Mouse (Mus musculus): ENCODE results near the gene Ankrd13b. TPM values are rescaled to one million over a fixed set of nuclear protein-coding genes. Genes with fewer than 3 reads are reported as not detected.
"Not testable (repeated sequence)": the region's sequence is repeated elsewhere in the genome, so short reads cannot be mapped to it uniquely, and the experiment has no call there.

Ankrd13b gene
- polyA plus RNA-seq (2015; fragmentation: Nextera tagmentation; extraction: Ambion mirVana), result 8.9 and 10.4 TPM in 2 replicates

DNA sequence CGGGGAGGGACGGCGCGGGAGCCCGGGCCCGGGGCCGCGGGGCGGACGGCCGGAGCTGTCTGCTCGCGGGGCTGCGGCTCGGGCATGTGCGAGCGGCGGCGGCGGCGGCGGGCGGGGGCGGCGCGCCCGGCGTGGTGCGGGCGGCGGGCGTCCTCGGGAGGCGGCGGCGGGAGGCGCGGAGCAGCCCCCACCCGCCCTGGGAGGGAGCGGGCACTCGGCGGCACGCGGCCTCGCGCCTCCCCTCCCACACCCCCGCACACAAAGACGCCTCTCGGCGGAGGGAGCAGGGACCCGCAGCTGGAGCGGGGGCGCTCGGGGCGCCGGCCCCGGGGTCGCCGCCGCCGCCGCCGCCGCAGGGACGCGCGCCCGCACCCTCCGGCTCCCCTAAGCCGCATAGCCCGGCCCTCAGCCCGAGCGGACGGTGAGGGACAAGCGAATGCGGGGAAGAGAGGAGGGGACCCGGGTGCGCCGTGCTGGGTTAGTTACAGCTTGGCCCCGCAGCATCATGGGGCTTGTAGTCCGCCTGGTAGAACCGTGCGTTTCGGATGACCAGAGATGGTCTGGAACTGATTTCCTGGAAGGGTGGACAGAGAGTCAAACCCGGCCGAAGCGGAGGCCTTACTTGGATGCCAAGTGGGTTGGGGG, at the start of gene Ankrd13b:
Ankrd13b (minus strand) TSS at position 88 of the 645 bp plus-strand sequence.
- Histone ChIP-seq H3K36me3 (no peaks in the 10 kb centered on the region), H3K4me1 (peaks cover 82% of the 10 kb centered on the region), H3K9me3 (replicated peaks) (no peaks in the 10 kb centered on the region), H3K27ac (replicated peaks) (peak within 1 kb of the TSS; percentile 94), H3K4me2 (replicated peaks) (peak within 1 kb of the TSS; percentile 94), H3K9ac (peak within 1 kb of the TSS; percentile 80), H3K27me3 (no peaks in the 10 kb centered on the region), H3K4me3 (replicated peaks) (peak within 1 kb of the TSS; percentile 86)
- ATAC-seq (ENCODE audit: insufficient number of reproducible peaks, low FRiP score, low TSS enrichment, low read depth), result 0 out of 2 replicates have a peak, but pooled peaks have one; percentile 26
- under 1% methylated on average over 49 of the region's 87 CpGs for WGBS

DNA sequence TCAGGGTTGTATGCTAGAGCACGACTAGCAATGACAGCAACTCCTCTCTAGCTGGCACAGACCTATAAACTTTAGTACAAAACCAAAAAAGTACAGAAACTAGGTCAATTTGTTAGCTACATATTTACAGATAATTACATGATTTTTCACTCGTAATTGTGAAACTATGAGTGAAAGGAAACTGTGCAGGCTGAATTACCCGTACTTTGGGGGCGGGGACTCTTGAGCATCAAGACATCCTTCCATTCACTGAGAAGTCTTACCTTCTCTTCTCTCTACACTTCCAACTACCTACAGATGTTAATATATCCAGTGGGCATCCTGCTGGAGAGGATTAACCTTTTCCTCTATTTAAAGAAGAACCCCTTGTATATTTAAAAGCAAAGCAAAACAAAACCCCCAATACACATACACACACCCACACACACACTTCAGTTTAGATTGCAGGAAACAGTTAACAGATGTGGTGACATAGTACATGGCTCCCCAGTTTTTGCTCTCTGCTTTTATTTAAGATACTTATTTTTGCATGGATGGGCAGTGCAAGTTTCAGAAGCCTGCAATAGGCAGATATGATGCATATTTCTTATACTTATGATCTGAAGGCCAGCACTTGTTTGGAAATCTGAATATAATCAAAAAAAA, 42.8 kb upstream of the Ankrd13b start:
- WGBS, result 82% methylated on average over 4 of the region's 4 CpGs
- no peak for ATAC-seq (ENCODE audit: insufficient number of reproducible peaks, low FRiP score, low TSS enrichment, low read depth)
- peaks cover 15% of the 10 kb centered on the region; the same call in 1 of the 2 replicates for H3K36me3 ChIP-seq
- H3K27ac ChIP-seq (replicated peaks), result no peak overlapping the region
- no peaks in the 10 kb centered on the region for H3K27me3 ChIP-seq
- no peak overlapping the region for H3K9ac ChIP-seq
- H3K4me2 ChIP-seq (replicated peaks), result no peak overlapping the region
- no peaks in the 10 kb centered on the region for H3K4me1 ChIP-seq
- no peaks in the 10 kb centered on the region for H3K9me3 ChIP-seq (replicated peaks)
- H3K4me3 ChIP-seq (replicated peaks), result no peak overlapping the region

DNA sequence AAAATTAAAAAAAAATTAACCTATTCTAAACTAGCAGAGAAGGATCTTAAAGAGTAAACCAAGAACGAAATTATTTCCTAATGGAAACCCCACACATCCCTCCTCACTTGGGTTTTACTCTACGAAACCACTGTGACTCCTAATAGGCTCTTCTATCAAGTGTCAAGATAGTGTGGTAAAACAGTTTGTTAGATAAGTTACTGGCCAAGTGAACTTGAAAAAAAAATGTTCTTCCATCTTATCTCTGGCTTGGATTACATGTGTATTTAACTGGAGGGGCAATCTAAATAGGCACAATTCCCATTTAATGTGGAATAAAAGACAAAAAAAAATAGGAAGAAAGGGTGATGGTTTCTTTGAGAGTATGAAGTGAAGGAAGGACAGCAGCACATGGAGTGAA, 41.4 kb upstream of the Ankrd13b start:
- H3K36me3 ChIP-seq, result 0 out of 2 replicates have a peak, but pooled peaks cover 6% of the 10 kb centered on the region
- 96% methylated on average over 2 of the region's 2 CpGs for WGBS
- H3K4me3 ChIP-seq (replicated peaks), result no peak overlapping the region
- ATAC-seq (ENCODE audit: insufficient number of reproducible peaks, low FRiP score, low TSS enrichment, low read depth), result no peak
- no peaks in the 10 kb centered on the region for H3K9me3 ChIP-seq (replicated peaks)
- no peak overlapping the region for H3K4me2 ChIP-seq (replicated peaks)
- no peak overlapping the region for H3K27ac ChIP-seq (replicated peaks)
- H3K4me1 ChIP-seq, result no peaks in the 10 kb centered on the region
- no peaks in the 10 kb centered on the region for H3K27me3 ChIP-seq
- H3K9ac ChIP-seq, result no peak overlapping the region

DNA sequence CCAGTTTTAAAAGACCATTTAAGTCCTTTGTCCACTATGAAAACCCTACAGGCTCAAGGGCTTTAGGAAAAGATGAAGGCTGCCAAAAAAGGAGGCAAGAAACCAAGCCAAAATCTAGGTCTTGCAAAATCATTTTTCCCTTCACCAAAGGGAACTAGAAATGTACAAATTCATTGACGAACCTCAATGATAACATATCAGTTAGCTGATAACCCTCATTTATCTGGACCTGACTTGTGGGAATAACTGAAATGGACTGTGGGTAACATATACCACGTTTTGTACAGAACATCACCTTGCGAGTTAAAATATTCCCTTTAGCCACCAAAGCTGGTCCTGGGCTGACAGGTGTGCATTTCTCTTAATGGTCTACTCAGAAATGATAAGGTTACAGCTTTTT, 40.2 kb upstream of the Ankrd13b start:
- H3K4me3 ChIP-seq (replicated peaks), result no peak overlapping the region
- 79% methylated on average over 3 of the region's 3 CpGs for WGBS

DNA sequence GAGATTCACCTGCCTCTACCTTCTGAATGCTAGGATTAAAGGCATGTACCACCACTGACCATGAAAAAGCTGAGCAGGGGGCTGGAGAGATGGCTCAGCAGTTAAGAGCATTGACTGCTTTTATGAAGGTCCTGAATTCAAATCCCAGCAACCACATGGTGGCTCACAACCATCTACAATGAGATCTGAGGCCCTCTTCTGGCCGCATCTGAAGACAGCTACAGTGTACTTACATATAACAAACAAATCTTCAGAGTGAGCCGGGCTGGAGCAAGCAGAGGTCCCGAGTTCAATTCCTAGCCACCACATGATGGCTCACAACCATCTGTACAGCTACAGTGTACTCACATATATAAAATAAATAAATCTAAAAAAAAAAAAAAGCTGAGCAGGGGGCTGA, 38.9 kb upstream of the Ankrd13b start:
- not testable (repeated sequence) for H3K27me3 ChIP-seq; ATAC-seq (ENCODE audit: insufficient number of reproducible peaks, low FRiP score, low TSS enrichment, low read depth); H3K36me3 ChIP-seq; H3K9me3 ChIP-seq (replicated peaks); H3K4me3 ChIP-seq (replicated peaks); H3K27ac ChIP-seq (replicated peaks); H3K9ac ChIP-seq; H3K4me1 ChIP-seq; H3K4me2 ChIP-seq (replicated peaks)
- WGBS, result 86% methylated on average over 3 of the region's 3 CpGs

More for the DNA sequence above, 40.2 kb upstream of the Ankrd13b start:
- Histone ChIP-seq H3K36me3 (0 out of 2 replicates have a peak, but pooled peaks cover 3% of the 10 kb centered on the region), H3K27me3 (no peaks in the 10 kb centered on the region), H3K9me3 (replicated peaks) (no peaks in the 10 kb centered on the region), H3K4me2 (replicated peaks) (no peak overlapping the region), H3K27ac (replicated peaks) (no peak overlapping the region), H3K9ac (no peak overlapping the region), H3K4me1 (no peaks in the 10 kb centered on the region)
- ATAC-seq (ENCODE audit: insufficient number of reproducible peaks, low FRiP score, low TSS enrichment, low read depth), result no peak

DNA sequence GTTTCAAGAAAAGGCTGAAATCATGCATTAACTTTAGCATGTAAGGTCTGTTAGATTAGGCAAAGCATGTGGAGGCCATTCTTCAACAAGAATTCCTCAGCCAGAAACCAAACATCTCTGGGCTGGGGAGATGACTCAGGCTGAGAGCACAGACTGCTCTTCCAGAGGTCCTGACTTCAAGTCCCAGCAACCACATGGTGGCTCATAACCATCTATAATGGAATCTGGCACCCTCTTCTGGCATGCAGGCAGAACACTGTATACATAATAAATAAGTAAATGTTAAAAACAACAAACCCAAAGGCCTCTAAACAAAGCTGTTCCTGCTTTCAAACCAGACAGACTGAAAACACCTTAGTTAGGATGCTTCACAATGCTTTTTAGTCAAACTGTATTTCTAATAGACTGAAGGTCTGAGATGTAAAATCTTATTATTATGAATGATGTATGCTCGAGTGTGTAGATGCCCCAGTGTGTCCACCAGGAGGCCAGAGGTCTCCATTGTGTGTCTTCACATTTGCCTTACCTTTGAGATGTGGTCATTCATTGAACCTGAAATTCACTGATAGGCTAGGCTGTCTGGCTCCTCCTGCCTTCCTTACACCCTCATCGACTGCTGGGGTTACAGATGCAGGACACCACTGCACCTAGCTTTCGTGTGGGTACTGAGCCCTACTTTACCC, 36.5 kb upstream of the Ankrd13b start:
- Histone ChIP-seq H3K4me3 (replicated peaks) (no peak overlapping the region), H3K4me1 (no peaks in the 10 kb centered on the region), H3K4me2 (replicated peaks) (no peak overlapping the region), H3K27ac (replicated peaks) (no peak overlapping the region), H3K27me3 (no peaks in the 10 kb centered on the region), H3K36me3 (no peaks in the 10 kb centered on the region), H3K9ac (no peak overlapping the region), H3K9me3 (replicated peaks) (no peaks in the 10 kb centered on the region)
- no peak for ATAC-seq (ENCODE audit: insufficient number of reproducible peaks, low FRiP score, low TSS enrichment, low read depth)
- WGBS, result 79% methylated on average over 3 of the region's 3 CpGs

DNA sequence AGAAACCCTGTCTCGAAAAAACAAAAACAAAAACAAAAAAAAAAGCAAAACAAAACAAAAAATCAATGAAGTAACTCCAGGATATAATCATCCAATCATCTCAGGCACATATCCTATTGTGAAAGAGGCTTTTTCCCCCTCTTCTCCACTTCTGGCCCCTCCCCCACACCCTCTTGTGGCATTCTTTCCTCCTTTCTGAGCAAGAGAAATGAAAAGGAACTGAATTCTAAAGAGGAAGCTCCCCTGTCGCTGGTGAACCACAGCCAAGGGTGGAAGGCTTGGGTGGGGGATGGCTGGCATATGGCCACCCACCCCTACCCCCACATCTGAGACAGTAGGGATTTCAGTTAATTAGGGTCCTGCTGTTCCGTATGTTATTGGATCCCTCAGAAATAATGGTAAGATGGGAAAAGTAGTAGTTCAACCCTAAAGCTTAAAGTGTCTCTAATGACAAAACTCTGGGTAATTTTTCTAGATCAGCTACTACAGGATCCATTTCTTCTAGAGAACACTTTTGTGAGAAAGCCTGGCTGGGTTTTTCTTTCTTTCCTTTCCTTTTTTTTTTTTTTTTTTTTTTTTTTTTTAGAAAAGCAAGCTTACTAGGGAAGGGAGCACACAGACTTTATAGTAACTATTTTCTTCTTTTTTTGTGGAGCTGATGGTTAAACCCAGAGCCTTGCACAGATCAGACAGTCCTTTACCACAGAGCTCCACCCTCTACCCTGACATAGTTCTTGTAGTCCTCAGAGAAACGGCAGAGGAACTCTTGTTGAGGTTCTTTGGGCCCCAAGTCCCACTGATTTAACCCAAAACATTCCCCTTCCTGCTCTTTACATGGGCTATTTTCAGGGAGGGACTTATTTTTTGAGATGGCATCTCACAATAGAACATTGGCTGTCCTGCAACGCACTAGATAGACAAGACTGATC, 31.4 kb upstream of the Ankrd13b start:
- Histone ChIP-seq H3K4me3 (replicated peaks) (no peak overlapping the region), H3K9ac (no peak overlapping the region), H3K4me2 (replicated peaks) (no peak overlapping the region), H3K27me3 (peaks cover 21% of the 10 kb centered on the region), H3K9me3 (replicated peaks) (no peaks in the 10 kb centered on the region), H3K4me1 (peaks cover 11% of the 10 kb centered on the region), H3K36me3 (no peaks in the 10 kb centered on the region), H3K27ac (replicated peaks) (no peak overlapping the region)
- WGBS, result 40% methylated on average over 5 of the region's 5 CpGs
- no peak for ATAC-seq (ENCODE audit: insufficient number of reproducible peaks, low FRiP score, low TSS enrichment, low read depth)

DNA sequence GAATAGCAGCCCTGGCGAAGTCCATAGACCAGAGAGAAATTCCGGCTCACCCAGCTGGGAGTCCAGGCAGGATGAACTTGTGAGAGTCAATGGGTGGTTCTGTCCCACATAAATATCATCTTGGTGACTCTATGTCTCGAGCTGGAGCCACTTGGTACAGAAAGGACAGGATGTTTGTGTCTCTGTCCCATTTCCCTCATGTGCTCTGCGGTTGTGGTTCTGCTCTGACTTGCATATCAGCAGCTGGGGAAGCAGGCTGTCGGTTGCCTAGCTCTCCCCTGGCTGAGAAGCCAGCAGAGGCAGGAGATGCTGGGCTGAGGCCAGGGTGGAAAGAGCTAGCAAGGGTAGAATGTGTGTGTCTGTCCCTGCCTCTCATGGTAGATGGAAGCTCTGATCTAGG, 29.6 kb upstream of the Ankrd13b start, which contains the start of gene Gm10392:
Gm10392 (minus strand) TSS at position 156 of the 400 bp plus-strand sequence.
- no peak within 1 kb of the TSS for H3K9ac ChIP-seq
- peaks cover 34% of the 10 kb centered on the region for H3K27me3 ChIP-seq
- no peak for ATAC-seq (ENCODE audit: insufficient number of reproducible peaks, low FRiP score, low TSS enrichment, low read depth)
- peak within 1 kb of the TSS; percentile 13; the same call in 1 of the 2 replicates for H3K27ac ChIP-seq (replicated peaks)
- H3K4me1 ChIP-seq, result peaks cover 30% of the 10 kb centered on the region
- WGBS, result 62% methylated on average over 5 of the region's 5 CpGs
- H3K36me3 ChIP-seq, result no peaks in the 10 kb centered on the region
- H3K4me3 ChIP-seq (replicated peaks), result no peak within 1 kb of the TSS
- no peak within 1 kb of the TSS for H3K4me2 ChIP-seq (replicated peaks)
- no peaks in the 10 kb centered on the region for H3K9me3 ChIP-seq (replicated peaks)

DNA sequence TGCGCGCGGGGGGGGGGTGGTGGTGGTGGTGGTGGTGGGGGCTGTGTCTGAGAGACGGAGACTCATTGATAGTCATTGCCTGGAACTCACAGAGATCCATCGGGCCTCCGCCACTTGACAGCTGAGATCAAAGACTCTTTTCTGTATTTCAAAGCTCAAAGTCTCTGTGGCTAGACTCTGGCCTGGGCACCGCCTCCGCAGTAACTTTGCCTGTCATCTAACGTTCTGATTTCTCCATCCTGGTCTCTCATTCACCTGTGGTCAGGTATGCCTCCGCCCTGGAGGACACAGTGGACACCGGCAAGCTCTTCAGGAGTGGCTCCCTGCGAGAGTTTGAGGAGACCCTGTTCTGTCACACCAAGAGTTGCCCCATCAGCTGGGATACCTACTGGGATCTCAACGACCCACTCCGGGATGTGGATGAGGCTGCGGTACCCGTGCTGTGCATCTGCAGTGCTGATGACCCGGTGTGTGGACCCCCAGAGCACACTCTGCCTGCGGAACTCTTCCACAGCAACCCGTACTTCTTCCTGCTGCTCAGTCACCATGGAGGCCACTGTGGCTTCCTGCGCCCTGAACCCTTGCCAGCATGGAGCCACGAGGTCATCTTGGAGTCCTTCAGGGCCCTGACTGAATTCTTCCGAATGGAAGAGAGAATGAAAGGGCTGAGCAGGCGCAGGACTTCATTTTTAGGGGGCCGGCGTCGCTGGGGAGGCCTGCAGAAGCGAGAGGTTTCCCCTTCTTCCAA, 28.7 kb upstream of the Ankrd13b start:
- 78% methylated on average over 27 of the region's 27 CpGs for WGBS
- ATAC-seq (ENCODE audit: insufficient number of reproducible peaks, low FRiP score, low TSS enrichment, low read depth), result no peak
- H3K4me1 ChIP-seq, result peaks cover 36% of the 10 kb centered on the region
- H3K4me2 ChIP-seq (replicated peaks), result no peak overlapping the region
- 0 out of 2 replicates have a peak overlapping the region, but pooled peaks have one; percentile 13 for H3K27ac ChIP-seq (replicated peaks)
- H3K36me3 ChIP-seq, result no peaks in the 10 kb centered on the region
- peaks cover 34% of the 10 kb centered on the region for H3K27me3 ChIP-seq
- no peak overlapping the region for H3K4me3 ChIP-seq (replicated peaks)
- H3K9ac ChIP-seq, result no peak overlapping the region
- no peaks in the 10 kb centered on the region for H3K9me3 ChIP-seq (replicated peaks)

All from embryonic facial prominence, embryonic 15.5 days (tissue).